Mouse (Mus musculus): ENCODE measurements around the gene Fosl2.

- TF ChIP-seq CTCF (IDR thresholded peaks at IDR 0.05; ENCODE audit: low read depth) (no peak), EP300 (IDR thresholded peaks at IDR 0.05; ENCODE audit: low read depth) (no peak)
Observed at GRCm38 (mm10) chr5:32102971-32103431, 32.6 kb upstream of the Fosl2 start.

All from heart, postnatal 0 days (tissue).